Mouse (Mus musculus) embryonic fibroblast, embryonic 13.5 days (primary cell): ENCODE data around the gene Fam57b.

Source experiments
- CTCF ChIP-seq: IDR thresholded peaks from 2 replicates; pipeline ENCODE4 v1.5.1; 2011; ENCODE audit warnings: mild to moderate bottlenecking, control low read depth, low read length, moderate library complexity, borderline replicate concordance; ENCODE audit not compliant: insufficient read depth
- POLR2A ChIP-seq: IDR thresholded peaks from 2 replicates; pipeline ENCODE4 v1.6.1; 2011; ENCODE audit warnings: low read depth, mild to moderate bottlenecking, control low read depth, low read length, moderate library complexity

- no peak for TF ChIP-seq CTCF
- peak; percentile 53 for TF ChIP-seq POLR2A
These were observed at the start of gene Fam57b for GRCm38 (mm10) chr7:126797411-126798126.
